Comparison of ENCODE assay signal across 9 mouse cellular contexts in the genomic region with DNA sequence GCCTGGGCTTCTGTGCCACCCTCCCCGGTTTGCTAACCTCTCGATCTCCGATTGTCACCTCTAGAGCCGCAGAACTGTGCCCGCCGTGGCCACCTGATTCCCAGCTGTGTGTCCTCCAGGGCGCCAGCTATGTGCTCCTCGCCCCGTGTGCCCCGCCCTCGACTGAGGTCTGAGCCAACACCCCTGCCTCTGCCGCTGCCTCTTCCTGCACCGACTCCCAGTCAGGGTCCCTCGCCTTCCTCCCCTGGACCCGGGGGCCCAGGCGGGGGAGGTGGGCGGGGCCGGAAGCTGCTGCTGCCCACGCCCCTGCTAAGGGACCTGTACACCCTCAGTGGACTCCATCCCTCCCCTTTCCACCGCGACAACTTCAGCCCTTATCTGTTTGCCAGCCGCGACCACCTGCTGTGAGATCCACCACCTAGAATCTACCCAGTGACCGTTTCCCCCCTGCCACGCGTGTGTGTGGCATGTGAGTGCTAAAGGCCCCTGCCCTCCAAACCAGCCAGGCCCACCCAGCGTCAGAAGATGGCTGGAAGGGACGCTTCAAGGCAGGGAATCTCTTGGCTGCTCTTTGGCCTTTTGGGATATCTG. TPM values are rescaled to one million over a fixed set of nuclear protein-coding genes. Genes with fewer than 3 reads are reported as not detected.
DNase-seq lines count a peak whose midpoint lies in the region; ATAC-seq and TF ChIP-seq lines count a peak whose summit lies in the region.
"Had no signal": no experiment of that assay in that cellular context is flagged by ENCODE, and none has a peak within 500 bp of the region (broad histone marks: within the 10 kb centered on the region; RNA-seq: fewer than 3 reads in every experiment).

No protein-coding gene starts in this region.

- peak; percentile 16 for DNase-seq in embryo, embryonic 10 days (ENCODE audit: low spot score)
- DNase-seq in embryo, embryonic 11 days = no peak
- no peak for DNase-seq in kidney, adult 11 months
- DNase-seq in MEL-GATA-1-ER (ENCODE audit: extremely low read depth, low read depth) = peak; percentile 44
- DNase-seq in liver, embryonic 13.5 days = no peak
- DNase-seq in retina, embryonic 14.5 days (ENCODE audit: low spot score) = no peak
- DNase-seq in left cerebral cortex, adult 2 months (ENCODE audit: extremely low spot score in 1 of 2, low spot score in 2 of 2) = no peak

- peaks cover 18% of the 10 kb centered on the region for H3K27me3 ChIP-seq in kidney, embryonic 15.5 days
- H3K27me3 ChIP-seq in liver, embryonic 13.5 days = peaks cover 45% of the 10 kb centered on the region

- H3K4me1 ChIP-seq in kidney, embryonic 15.5 days = peaks cover 19% of the 10 kb centered on the region
- H3K4me1 ChIP-seq in liver, embryonic 13.5 days (replicated peaks) = peaks cover 25% of the 10 kb centered on the region

- TF ChIP-seq CTCF in left cerebral cortex, adult 2 months (IDR thresholded peaks at IDR 0.05) = no peak

- intact Hi-C loops in left cerebral cortex, adult 2 months (cut with DNase I) = no loop called here

- no peak overlapping the region for H3K27ac ChIP-seq in kidney, embryonic 15.5 days
- no peak overlapping the region for H3K27ac ChIP-seq in liver, embryonic 13.5 days
- H3K27ac ChIP-seq in left cerebral cortex, adult 2 months = no peak overlapping the region

- no peak overlapping the region for H3K4me3 ChIP-seq in kidney, embryonic 15.5 days (replicated peaks)
- peak overlapping the region; percentile 23; the same call in 1 of the 2 replicates for H3K4me3 ChIP-seq in liver, embryonic 13.5 days (replicated peaks)
- H3K4me3 ChIP-seq in left cerebral cortex, adult 2 months = no peak overlapping the region
- H3K4me3 ChIP-seq: erythroblast, embryonic 14.5 days had no signal

- no peak overlapping the region for H3K9ac ChIP-seq in kidney, embryonic 15.5 days
- no peak overlapping the region for H3K9ac ChIP-seq in liver, embryonic 13.5 days

- 7% methylated on average over 28 of the region's 28 CpGs for WGBS in kidney, embryonic 15.5 days
- 2% methylated on average over 28 of the region's 28 CpGs for WGBS in liver, embryonic 13.5 days (ENCODE audit: insufficient replicate concordance)

- 0 out of 2 replicates have a peak, but pooled peaks cover 4% of the 10 kb centered on the region for H3K9me3 ChIP-seq in kidney, embryonic 15.5 days (replicated peaks)
- no peaks in the 10 kb centered on the region for H3K9me3 ChIP-seq in liver, embryonic 13.5 days (replicated peaks)

- no peaks in the 10 kb centered on the region for H3K36me3 ChIP-seq in kidney, embryonic 15.5 days
- H3K36me3 ChIP-seq in liver, embryonic 13.5 days = no peaks in the 10 kb centered on the region

- peak overlapping the region; percentile 46 for H3K4me2 ChIP-seq in kidney, embryonic 15.5 days
- peak overlapping the region; percentile 43 for H3K4me2 ChIP-seq in liver, embryonic 13.5 days

- ATAC-seq in kidney, embryonic 15.5 days (replicated peaks; ENCODE audit: low FRiP score) = no peak; the same call in 1 of the 2 replicates
- ATAC-seq in liver, embryonic 13.5 days (ENCODE audit: low read depth) = peak; percentile 53

RNA-seq across cellular contexts. Expression of a gene that starts 7.9 kb away (rescaled TPM):
- polyA plus RNA-seq in kidney, embryonic 15.5 days (2015; fragmentation: Nextera tagmentation; extraction: Ambion mirVana) = 7.9 and 12.6 TPM in 2 replicates
- 2.1 and 2.6 TPM in 2 replicates for polyA plus RNA-seq in liver, embryonic 13.5 days (2015; fragmentation: Nextera tagmentation; extraction: Ambion mirVana)
- 10 to 100 TPM; 12.7 to 14.0 TPM for total RNA-seq in left cerebral cortex, adult 2 months (2021)

RNA-seq across cellular contexts. Expression of a gene that starts 10.8 kb away (rescaled TPM):
- polyA plus RNA-seq in kidney, embryonic 15.5 days (2015; fragmentation: Nextera tagmentation; extraction: Ambion mirVana) = 7.9 and 11.3 TPM in 2 replicates
- 0.99 and 1.4 TPM in 2 replicates for polyA plus RNA-seq in liver, embryonic 13.5 days (2015; fragmentation: Nextera tagmentation; extraction: Ambion mirVana)
- 100 to 1,000 TPM; 181 to 183 TPM for total RNA-seq in left cerebral cortex, adult 2 months (2021)

RNA-seq across cellular contexts. Expression of a gene that starts 15.7 kb away (rescaled TPM):
- 12.1 and 15.2 TPM in 2 replicates for polyA plus RNA-seq in kidney, embryonic 15.5 days (2015; fragmentation: Nextera tagmentation; extraction: Ambion mirVana)
- 143 and 144 TPM in 2 replicates for polyA plus RNA-seq in liver, embryonic 13.5 days (2015; fragmentation: Nextera tagmentation; extraction: Ambion mirVana)
- 10 to 100 TPM; 10.2 to 12.1 TPM for total RNA-seq in left cerebral cortex, adult 2 months (2021)

RNA-seq across cellular contexts. Expression of a gene that starts 20.3 kb away (rescaled TPM):
- polyA plus RNA-seq in kidney, embryonic 15.5 days (2015; fragmentation: Nextera tagmentation; extraction: Ambion mirVana) = 59.2 and 61.0 TPM in 2 replicates
- polyA plus RNA-seq in liver, embryonic 13.5 days (2015; fragmentation: Nextera tagmentation; extraction: Ambion mirVana) = 49.5 and 57.2 TPM in 2 replicates
- total RNA-seq in left cerebral cortex, adult 2 months (2021) = 10 to 100 TPM; 31.4 to 35.5 TPM

RNA-seq across cellular contexts. Expression of a gene that starts 20.4 kb away (rescaled TPM):
- 5.5 and 5.9 TPM in 2 replicates for polyA plus RNA-seq in kidney, embryonic 15.5 days (2015; fragmentation: Nextera tagmentation; extraction: Ambion mirVana)
- polyA plus RNA-seq in liver, embryonic 13.5 days (2015; fragmentation: Nextera tagmentation; extraction: Ambion mirVana) = 1.0 and 1.2 TPM in 2 replicates
- 10 to 100 TPM; 18.2 to 18.9 TPM for total RNA-seq in left cerebral cortex, adult 2 months (2021)
- polyA plus RNA-seq: erythroblast, embryonic 14.5 days had no signal

Comparison
In these comparisons a context has a peak if more than half of its experiments do, and no peak if none do; other contexts are left out.
1. DNase-seq: peak in embryo, embryonic 10 days (single experiment) and MEL-GATA-1-ER (single experiment); none in embryo, embryonic 11 days (single experiment), kidney, adult 11 months (single experiment), liver, embryonic 13.5 days (single experiment), retina, embryonic 14.5 days (single experiment) and left cerebral cortex, adult 2 months (0 of 2).